Mouse (Mus musculus) forebrain, embryonic 12.5 days (tissue): ENCODE data around the gene Fam57a. TPM values are rescaled to one million over a fixed set of nuclear protein-coding genes. Genes with fewer than 3 reads are reported as not detected.

ENCODE experiments used
- ATAC-seq: fragments of 200-750 bp; cut with Nextera tagmentation; 2 replicates; pipeline ENCODE4 v1.8.0; 2017; ENCODE audit warnings: moderate TSS enrichment; ENCODE audit not compliant: low FRiP score
- H3K27ac ChIP-seq: fragments of 300-500 bp; sonication (generic); 2 replicates; pipeline ENCODE4 v1.5.1; 2016; ENCODE audit warnings: mild to moderate bottlenecking
- H3K27me3 ChIP-seq: fragments of 300-500 bp; sonication (generic); 2 replicates; pipeline ENCODE4 v1.6.1; 2016; ENCODE audit warnings: mild to moderate bottlenecking
- H3K36me3 ChIP-seq: fragments of 300-500 bp; sonication (generic); replicated peaks from 2 replicates; pipeline ENCODE4 v1.6.1; 2016; ENCODE audit warnings: mild to moderate bottlenecking
- H3K4me1 ChIP-seq: fragments of 300-500 bp; sonication (generic); 2 replicates; pipeline ENCODE4 v1.6.1; 2016
- H3K4me2 ChIP-seq: fragments of 300-500 bp; sonication (generic); 2 replicates; pipeline ENCODE4 v1.6.1; 2016; ENCODE audit warnings: mild to moderate bottlenecking, moderate library complexity
- H3K4me3 ChIP-seq: fragments of 300-500 bp; sonication (generic); replicated peaks from 2 replicates; pipeline ENCODE4 v1.5.1; 2016; ENCODE audit warnings: mild to moderate bottlenecking
- H3K9ac ChIP-seq: fragments of 300-500 bp; sonication (generic); 2 replicates; pipeline ENCODE4 v1.6.1; 2016; ENCODE audit warnings: mild to moderate bottlenecking
- H3K9me3 ChIP-seq: fragments of 300-500 bp; sonication (generic); 2 replicates; pipeline ENCODE4 v1.6.1; 2016
- WGBS: fragments of 180-500 bp; shearing (Covaris S2); methylation state at CpG from one replicate; pipeline ENCODE4 v1.1.7; 2016; 5-methylcytosine and 5-hydroxymethylcytosine counted together
- polyA plus RNA-seq: library from polyadenylated mRNA; unstranded; fragments of >200 nt; fragmentation: Nextera tagmentation; extraction: Ambion mirVana; gene quantifications from 2 replicates; pipeline ENCODE4 v1.2.1, GENCODE M21; 2016

Gene Fam57a
- polyA plus RNA-seq, 1 experiment from 2014 or later, result 26.7 TPM

GRCm38 (mm10) chr11:76256129-76256528 is 76.7 kb downstream of the Fam57a start:
- Histone ChIP-seq H3K4me1 (peaks cover 32% of the 10 kb centered on the region), H3K4me3 (no peak overlapping the region), H3K9me3 (no peaks in the 10 kb centered on the region), H3K4me2 (no peak overlapping the region), H3K36me3 (peaks cover 13% of the 10 kb centered on the region; the same call in 1 of the 2 replicates), H3K9ac (no peak overlapping the region), H3K27ac (peak overlapping the region; percentile 32), H3K27me3 (no peaks in the 10 kb centered on the region)
- WGBS, result 60% methylated on average over 5 of the region's 5 CpGs
- no peak for ATAC-seq

GRCm38 (mm10) chr11:76257386-76257785 is 77.9 kb downstream of the Fam57a start:
- no peaks in the 10 kb centered on the region for H3K27me3 ChIP-seq
- no peaks in the 10 kb centered on the region for H3K9me3 ChIP-seq
- H3K27ac ChIP-seq, result no peak overlapping the region
- peaks cover 13% of the 10 kb centered on the region; the same call in 1 of the 2 replicates for H3K36me3 ChIP-seq
- no peak for ATAC-seq
- H3K4me1 ChIP-seq, result peaks cover 45% of the 10 kb centered on the region
- 78% methylated on average over 4 of the region's 4 CpGs for WGBS
- H3K4me2 ChIP-seq, result no peak overlapping the region
- H3K4me3 ChIP-seq, result no peak overlapping the region
- no peak overlapping the region for H3K9ac ChIP-seq

GRCm38 (mm10) chr11:76258511-76258910 is 79.0 kb downstream of the Fam57a start:
- no peak overlapping the region for H3K4me3 ChIP-seq
- H3K27me3 ChIP-seq, result no peaks in the 10 kb centered on the region
- H3K9me3 ChIP-seq, result no peaks in the 10 kb centered on the region
- peaks cover 13% of the 10 kb centered on the region; the same call in 1 of the 2 replicates for H3K36me3 ChIP-seq
- no peak overlapping the region for H3K27ac ChIP-seq
- 88% methylated on average over 6 of the region's 6 CpGs for WGBS
- no peak overlapping the region for H3K9ac ChIP-seq
- no peak for ATAC-seq
- H3K4me1 ChIP-seq, result peaks cover 56% of the 10 kb centered on the region
- no peak overlapping the region for H3K4me2 ChIP-seq

- 0 out of 2 replicates have a peak, but pooled peaks have one; percentile 24 for ATAC-seq
- Histone ChIP-seq H3K4me2 (no peak overlapping the region), H3K4me1 (peaks cover 54% of the 10 kb centered on the region), H3K36me3 (peaks cover 13% of the 10 kb centered on the region; the same call in 1 of the 2 replicates), H3K9me3 (no peaks in the 10 kb centered on the region), H3K9ac (no peak overlapping the region), H3K27ac (peak overlapping the region; percentile 38; the same call in 1 of the 2 replicates), H3K4me3 (no peak overlapping the region), H3K27me3 (no peaks in the 10 kb centered on the region)
- 30% methylated on average over 10 of the region's 10 CpGs for WGBS
Measured at GRCm38 (mm10) chr11:76260208-76261050, 81.0 kb downstream of the Fam57a start.

GRCm38 (mm10) chr11:76261224-76261623 is 81.8 kb downstream of the Fam57a start:
- H3K27ac ChIP-seq, result peak overlapping the region; percentile 38; the same call in 1 of the 2 replicates
- H3K4me2 ChIP-seq, result no peak overlapping the region
- no peaks in the 10 kb centered on the region for H3K27me3 ChIP-seq
- H3K36me3 ChIP-seq, result peaks cover 13% of the 10 kb centered on the region; the same call in 1 of the 2 replicates
- no peak overlapping the region for H3K9ac ChIP-seq
- H3K4me3 ChIP-seq, result no peak overlapping the region
- H3K4me1 ChIP-seq, result peaks cover 51% of the 10 kb centered on the region
- no peaks in the 10 kb centered on the region for H3K9me3 ChIP-seq
- WGBS, result 65% methylated on average over 12 of the region's 12 CpGs
- no peak for ATAC-seq

- Histone ChIP-seq H3K4me3 (no peak overlapping the region), H3K27me3 (no peaks in the 10 kb centered on the region), H3K4me1 (peaks cover 65% of the 10 kb centered on the region), H3K9ac (no peak overlapping the region), H3K36me3 (peaks cover 5% of the 10 kb centered on the region; the same call in 1 of the 2 replicates), H3K4me2 (peak overlapping the region; percentile 6; the same call in 1 of the 2 replicates), H3K27ac (peak overlapping the region; percentile 47), H3K9me3 (no peaks in the 10 kb centered on the region)
- ATAC-seq, result peak; percentile 40; the same call in 1 of the 2 replicates
- 9% methylated on average over 19 of the region's 19 CpGs for WGBS
Measured at GRCm38 (mm10) chr11:76262611-76263351, 83.3 kb downstream of the Fam57a start.

Other genes with a start within 250 kb of the Fam57a start
- gene Rph3al, start 241.2 kb upstream of the Fam57a start, polyA plus RNA-seq, result 1.1 and 1.7 TPM in 2 replicates
- gene 1700016K19Rik, start 179.8 kb upstream of the Fam57a start, polyA plus RNA-seq, result 0.59 and 1.4 TPM in 2 replicates
- 11.7 and 13.2 TPM in 2 replicates for gene Rflnb, start 151.9 kb upstream of the Fam57a start, polyA plus RNA-seq
- 51.9 and 55.2 TPM in 2 replicates for gene Vps53, start within 50 bp of the Fam57a start, polyA plus RNA-seq
- 0.37 and 0.84 TPM in 2 replicates for gene Dbil5, start 37.9 kb downstream of the Fam57a start, polyA plus RNA-seq
- 31.9 and 35.3 TPM in 2 replicates for gene Gemin4, start 38.0 kb downstream of the Fam57a start, polyA plus RNA-seq
- gene Mrm3, start 64.0 kb downstream of the Fam57a start, polyA plus RNA-seq, result 20.0 and 22.2 TPM in 2 replicates
- 123 and 125 TPM in 2 replicates for gene Glod4, start 64.1 kb downstream of the Fam57a start, polyA plus RNA-seq
- gene Nxn, start 219.5 kb downstream of the Fam57a start, polyA plus RNA-seq, result 48.4 and 58.6 TPM in 2 replicates
- 103 and 109 TPM in 2 replicates for gene Timm22, start 227.3 kb downstream of the Fam57a start, polyA plus RNA-seq